Mouse (Mus musculus) layer of hippocampus, adult 8-10 months (tissue): ENCODE results near the gene Atp6v1c2. TPM values are rescaled to one million over a fixed set of nuclear protein-coding genes. Genes with fewer than 3 reads are reported as not detected.

Source experiments
- DNase-seq, 2 experiments: peaks; one replicate each; pipeline ENCODE4 v3.0.0; 2022; ENCODE audit warnings: low spot score in 2 of 2
- total RNA-seq, 4 experiments: library from RNA; stranded (reverse); gene quantifications; 2 replicates each; pipeline ENCODE4 v1.2.4; 2022

The Atp6v1c2 gene
- total RNA-seq, 4 experiments from 2014 or later: 2.2 to 3.6 (median 3.0) TPM

- DNase-seq: no peak
Observed at GRCm38 (mm10) chr12:17333459-17333858, 4.3 kb upstream of the Atp6v1c2 start.

- DNase-seq: no peak
Observed at GRCm38 (mm10) chr12:17324549-17325470, 4.3 kb downstream of the Atp6v1c2 start.

GRCm38 (mm10) chr12:17318453-17318852 is 10.7 kb downstream of the Atp6v1c2 start:
- no peak for DNase-seq

- DNase-seq: no peak
Observed at GRCm38 (mm10) chr12:17317970-17318369, 11.2 kb downstream of the Atp6v1c2 start.

GRCm38 (mm10) chr12:17316096-17316495 is 13.1 kb downstream of the Atp6v1c2 start:
- no peak for DNase-seq

GRCm38 (mm10) chr12:17310852-17311839 is 18.0 kb downstream of the Atp6v1c2 start:
- no peak for DNase-seq

- DNase-seq: no peak
Observed at GRCm38 (mm10) chr12:17308246-17308645, 20.9 kb downstream of the Atp6v1c2 start.

- no peak for DNase-seq
Observed at GRCm38 (mm10) chr12:17305445-17305844, 23.7 kb downstream of the Atp6v1c2 start.

- DNase-seq: no peak
Observed at GRCm38 (mm10) chr12:17299902-17300301, 29.3 kb downstream of the Atp6v1c2 start.

- DNase-seq: no peak
Observed at GRCm38 (mm10) chr12:17296899-17297298, 32.3 kb downstream of the Atp6v1c2 start.

- DNase-seq: no peak
Observed at GRCm38 (mm10) chr12:17290569-17290968, 38.6 kb downstream of the Atp6v1c2 start.

GRCm38 (mm10) chr12:17289913-17290312 is 39.2 kb downstream of the Atp6v1c2 start:
- no peak for DNase-seq

GRCm38 (mm10) chr12:17289060-17289459 is 40.1 kb downstream of the Atp6v1c2 start:
- DNase-seq: no peak

- no peak for DNase-seq
Observed at GRCm38 (mm10) chr12:17288496-17288895, 40.7 kb downstream of the Atp6v1c2 start.

GRCm38 (mm10) chr12:17273841-17274240 is 55.3 kb downstream of the Atp6v1c2 start:
- no peak for DNase-seq

GRCm38 (mm10) chr12:17271272-17271671 is 57.9 kb downstream of the Atp6v1c2 start:
- DNase-seq: no peak

GRCm38 (mm10) chr12:17267316-17267715 is 61.8 kb downstream of the Atp6v1c2 start:
- DNase-seq: peak; percentile 69 to 78

GRCm38 (mm10) chr12:17266673-17266990 is 62.5 kb downstream of the Atp6v1c2 start:
- DNase-seq: no peak

- peak; percentile 82 to 88 for DNase-seq
Observed at GRCm38 (mm10) chr12:17265971-17266672, 63.0 kb downstream of the Atp6v1c2 start, which contains the start of gene Pdia6. Pdia6 (plus strand) TSS chr12:17266545.

- no peak for DNase-seq
Observed at GRCm38 (mm10) chr12:17264826-17265225, 64.3 kb downstream of the Atp6v1c2 start.

GRCm38 (mm10) chr12:17263881-17264280 is 65.3 kb downstream of the Atp6v1c2 start:
- no peak for DNase-seq
